Mouse (Mus musculus) E14TG2a.4 (cell line): ENCODE results near the gene E330009J07Rik.

ENCODE experiments used
- CTCF ChIP-seq: conservative IDR thresholded peaks from 2 replicates; pipeline ENCODE4 v1.5.1; 2014; ENCODE audit warnings: low read length
- POU5F1 ChIP-seq: IDR thresholded peaks from 2 replicates; pipeline ENCODE4 v1.6.1; 2014; ENCODE audit warnings: low read length, borderline replicate concordance

DNA sequence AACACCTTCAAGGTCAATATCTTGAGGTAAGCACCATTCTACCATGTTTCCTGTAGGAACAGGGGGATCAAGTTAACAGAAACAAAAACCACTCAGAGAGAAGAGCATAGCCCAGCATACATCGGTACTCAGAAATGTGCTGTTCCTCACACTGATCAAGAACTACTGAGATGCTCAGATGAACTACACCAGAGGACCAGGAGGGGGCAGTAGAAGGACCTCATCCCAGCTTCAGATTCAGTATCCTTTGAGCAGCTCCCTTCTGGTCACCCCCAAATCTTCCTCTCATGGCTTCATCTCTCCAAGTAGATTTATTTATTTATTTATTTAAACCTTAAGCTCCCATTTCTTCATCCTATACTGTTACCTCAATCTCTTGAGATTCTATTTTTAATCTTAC, 12.2 kb downstream of the E330009J07Rik start:
- TF ChIP-seq CTCF (peak; percentile 74), POU5F1 (no peak)
